Mouse (Mus musculus) heart, postnatal 10 days (tissue): ENCODE data around the gene 1700129C05Rik. TPM values are rescaled to one million over a fixed set of nuclear protein-coding genes. Genes with fewer than 3 reads are reported as not detected.

Source experiments
- DNase-seq, 2 experiments: peaks; one replicate each; pipeline ENCODE4 v3.0.0; 2021
- intact Hi-C: fragments of 180-260 bp; cut with DNase I; formaldehyde crosslinking; loops from one replicate; pipeline ENCODE4 v1.15.1; 2025
- total RNA-seq, 2 experiments: library from RNA; stranded (reverse); gene quantifications; 2 replicates each; pipeline ENCODE4 v1.2.3; 2021

Gene 1700129C05Rik
- total RNA-seq, result not detected

DNA sequence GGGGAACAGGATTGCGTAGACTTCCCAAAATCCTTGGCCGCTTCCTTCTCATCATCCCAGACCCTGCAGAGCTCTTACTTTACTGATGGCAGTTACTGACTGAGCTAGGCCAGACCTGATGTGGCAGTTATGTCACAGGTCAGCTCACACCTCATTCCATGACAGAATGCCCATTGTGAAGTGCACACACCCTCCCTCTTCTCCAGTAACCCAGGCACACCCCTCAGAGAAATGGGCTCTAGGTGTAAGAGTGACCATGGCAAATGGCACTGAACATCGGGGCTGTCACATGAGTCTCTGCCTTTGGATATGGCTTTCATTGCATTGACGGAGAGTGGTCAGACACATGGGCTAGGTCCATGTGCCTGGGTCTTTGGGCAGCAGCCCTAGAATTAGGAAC lies at the start of gene 1700129C05Rik:
Gene 1700129C05Rik (minus strand): TSS at position 101 of the 400 bp plus-strand sequence.
- intact Hi-C loops, result no loop called here

DNA sequence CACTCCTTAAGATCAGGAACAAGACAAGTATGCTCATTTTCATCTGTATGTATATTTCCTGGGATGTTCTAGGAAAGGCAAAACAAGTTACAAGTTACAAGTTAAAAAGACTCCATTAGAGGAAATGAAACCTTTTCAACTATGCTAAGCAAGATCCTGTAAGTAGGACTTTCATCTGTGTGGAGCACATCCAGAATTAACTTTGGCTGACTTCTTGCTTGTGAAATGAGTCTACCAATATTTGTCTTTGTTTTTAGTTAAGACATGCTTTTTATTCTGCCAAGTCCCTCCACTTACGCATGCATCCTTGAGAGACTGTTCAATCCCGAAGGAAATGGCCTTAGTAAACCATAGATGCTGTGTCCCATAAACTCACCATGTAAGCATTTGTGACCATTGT lies 43.4 kb upstream of the 1700129C05Rik start:
- intact Hi-C loops, result no loop called here
- no peak for DNase-seq

More for the DNA sequence above, at the start of gene 1700129C05Rik:
- DNase-seq, result no peak

DNA sequence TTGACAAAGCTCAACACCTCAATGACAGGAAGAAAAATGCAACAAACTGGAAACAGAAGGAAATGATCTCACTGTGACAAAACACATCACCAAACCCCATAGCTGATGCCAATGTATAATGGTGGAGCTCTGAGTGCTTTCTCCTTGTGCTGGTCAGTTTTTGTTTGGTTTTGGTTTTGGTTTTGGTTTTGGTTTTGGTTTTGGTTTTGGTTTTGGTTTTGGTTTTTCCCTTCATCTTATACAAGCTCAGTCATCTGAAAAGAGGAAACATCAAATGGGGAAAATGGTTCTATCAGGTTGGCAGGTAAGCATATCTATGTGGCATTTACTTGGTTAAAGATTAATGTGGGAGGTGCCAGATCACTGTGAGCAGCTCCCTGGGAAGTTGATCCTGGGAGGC lies 42.8 kb upstream of the 1700129C05Rik start:
- DNase-seq, result no peak
- intact Hi-C loops, result no loop called here

DNA sequence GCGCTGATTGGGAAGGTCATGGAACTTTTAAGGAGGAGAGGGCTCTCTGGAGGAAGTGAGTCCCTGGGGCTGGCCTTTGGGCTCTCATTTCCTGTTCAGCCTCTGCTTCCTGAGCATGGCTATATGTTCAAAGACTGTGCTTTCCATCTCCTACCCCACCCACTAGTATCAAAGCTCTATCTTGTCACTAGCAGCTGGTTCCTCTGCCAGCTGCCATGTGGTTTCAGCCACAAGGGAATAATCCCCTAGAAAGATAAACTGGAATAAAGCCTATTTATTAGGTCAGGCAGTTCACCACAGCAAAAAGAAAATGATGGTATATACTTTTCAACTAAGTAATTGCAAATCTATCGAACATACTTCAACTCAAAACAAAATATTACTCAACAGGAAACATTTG lies 40.0 kb upstream of the 1700129C05Rik start:
- no peak for DNase-seq
- intact Hi-C loops, result no loop called here

DNA sequence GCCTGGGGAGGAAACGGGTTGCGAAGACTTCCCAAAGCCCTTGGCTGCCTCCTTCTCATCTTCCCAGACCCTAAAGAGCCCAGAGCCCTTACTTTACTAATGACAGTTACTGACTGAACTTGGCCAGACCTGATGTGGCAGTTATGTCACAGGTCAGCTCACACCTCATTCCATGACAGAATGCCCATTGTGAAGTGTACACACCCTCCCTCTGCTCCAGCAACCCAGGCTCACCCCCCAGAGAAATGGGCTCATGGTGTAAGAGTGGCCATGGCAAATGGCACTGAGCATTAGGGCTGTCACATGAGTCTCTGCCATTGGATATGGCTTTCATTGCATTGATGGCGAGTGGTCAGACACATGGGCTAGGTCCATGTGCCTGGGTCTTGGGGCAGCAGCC lies 36.0 kb upstream of the 1700129C05Rik start, which contains the start of gene Gm5142:
Gene Gm5142 (minus strand): TSS at position 101 of the 400 bp plus-strand sequence.
- intact Hi-C loops, result no loop called here
- DNase-seq, result no peak

DNA sequence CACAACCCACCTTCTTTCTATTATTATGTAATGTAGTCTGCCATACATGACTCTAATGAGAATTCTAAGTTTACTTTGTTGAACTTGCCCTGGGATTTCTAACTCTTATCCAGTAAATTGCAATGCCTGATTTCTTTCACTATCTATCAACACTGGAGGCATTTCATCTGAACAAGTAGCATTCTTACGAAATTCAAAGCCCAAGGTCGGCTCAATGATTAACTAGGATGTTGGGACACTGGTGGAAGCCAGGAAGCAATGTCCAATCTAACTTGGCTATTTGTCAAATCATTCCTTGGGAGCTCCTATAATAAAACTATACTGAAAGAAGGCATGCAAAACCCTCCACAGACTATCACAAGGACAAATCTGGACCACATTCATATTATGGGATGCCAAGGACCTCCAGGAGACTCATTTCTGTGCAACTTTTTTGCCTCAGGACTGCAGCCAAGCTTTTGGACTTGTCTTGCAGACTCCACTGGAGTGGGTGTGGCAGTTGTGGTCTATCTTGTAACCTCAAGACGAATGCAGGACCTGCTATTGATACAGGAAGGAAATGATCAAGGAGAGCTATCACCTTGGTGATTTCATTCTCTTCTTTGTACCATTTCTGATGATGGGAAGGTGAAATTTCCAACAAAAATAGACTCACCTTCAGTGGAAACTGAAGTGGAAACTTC lies 14.5 kb upstream of the 1700129C05Rik start:
- intact Hi-C loops, result loop anchor here (5.0 kb wide), 1 partner anchor 400 kb away; no protein-coding TSS in a partner anchor
- no peak for DNase-seq

DNA sequence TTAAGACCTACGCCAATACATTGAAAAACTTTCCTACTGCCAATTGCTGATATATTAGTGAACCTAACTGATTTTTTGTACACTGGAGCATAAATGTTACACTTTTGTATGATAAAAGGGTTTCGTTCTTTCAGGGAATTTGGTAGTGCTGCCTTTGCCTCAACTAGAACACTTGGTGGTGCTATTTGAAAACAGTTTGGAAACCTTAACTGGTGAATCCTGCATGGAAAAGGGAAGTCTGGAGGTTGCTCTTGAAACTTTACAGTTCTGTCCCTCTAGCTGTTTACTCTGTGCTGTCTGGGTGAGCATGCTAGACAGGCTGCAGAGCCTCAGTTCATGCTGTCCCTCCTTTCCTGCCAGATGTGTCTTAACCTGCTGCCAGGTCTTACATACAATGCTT lies 12.9 kb upstream of the 1700129C05Rik start:
- intact Hi-C loops, result loop anchor here (5.0 kb wide), 1 partner anchor 402 kb away; no protein-coding TSS in a partner anchor
- DNase-seq, result peak in 1 of 2 experiments; percentile 2

DNA sequence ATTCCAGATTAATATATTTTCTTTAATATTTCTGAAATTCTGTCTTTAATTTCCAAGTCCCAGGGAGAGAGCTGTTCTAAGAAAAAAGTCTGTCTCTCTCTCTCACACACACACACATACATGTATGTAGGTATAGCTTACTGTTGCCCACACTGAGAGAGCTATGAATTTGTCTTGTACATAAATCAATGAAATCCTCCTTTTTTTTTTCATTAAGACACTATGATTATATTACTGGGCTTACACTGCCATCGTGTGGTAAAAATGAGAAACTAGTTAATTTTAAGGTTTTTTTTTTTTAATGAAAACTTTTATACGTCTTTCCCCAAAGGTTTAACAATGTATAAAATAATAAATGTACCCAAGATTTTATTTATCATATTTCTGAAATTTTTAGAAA lies 28.4 kb downstream of the 1700129C05Rik start:
- DNase-seq, result peak in 1 of 2 experiments; percentile 12
- intact Hi-C loops, result loop anchor here (2.0 to 10.0 kb wide), 4 partner anchors 1079 to 1739 kb away; no protein-coding TSS in a partner anchor

DNA sequence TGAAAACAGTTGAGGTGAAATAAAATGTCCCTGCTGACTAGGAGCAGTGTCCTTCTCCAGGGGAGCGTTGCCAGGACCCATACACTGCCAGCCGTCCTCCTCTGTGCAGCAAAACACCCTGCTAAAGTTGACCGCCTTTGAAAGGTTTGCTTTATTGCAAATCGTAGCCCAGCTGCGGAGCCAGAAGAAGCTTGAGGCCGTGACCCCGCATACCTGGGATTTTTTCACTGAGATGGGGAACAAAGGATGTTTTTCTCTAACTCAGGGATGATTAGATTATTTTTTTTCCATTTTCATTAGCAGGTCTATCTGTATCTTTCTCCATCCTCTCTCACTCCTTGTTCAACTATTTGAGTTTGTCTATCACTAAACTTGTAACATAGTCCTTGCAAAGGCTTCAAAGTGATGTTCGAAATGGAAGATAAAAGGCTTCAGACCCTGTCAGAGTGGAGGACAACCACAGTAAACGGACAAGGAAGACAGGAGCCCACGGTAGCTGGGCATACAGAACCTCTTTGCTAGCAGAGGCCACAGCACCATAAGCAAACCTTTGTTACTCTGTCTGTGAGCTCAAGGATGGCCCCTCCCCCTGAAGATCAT lies 38.6 kb downstream of the 1700129C05Rik start:
- intact Hi-C loops, result no loop called here
- peak in 1 of 2 experiments; percentile 3 for DNase-seq

DNA sequence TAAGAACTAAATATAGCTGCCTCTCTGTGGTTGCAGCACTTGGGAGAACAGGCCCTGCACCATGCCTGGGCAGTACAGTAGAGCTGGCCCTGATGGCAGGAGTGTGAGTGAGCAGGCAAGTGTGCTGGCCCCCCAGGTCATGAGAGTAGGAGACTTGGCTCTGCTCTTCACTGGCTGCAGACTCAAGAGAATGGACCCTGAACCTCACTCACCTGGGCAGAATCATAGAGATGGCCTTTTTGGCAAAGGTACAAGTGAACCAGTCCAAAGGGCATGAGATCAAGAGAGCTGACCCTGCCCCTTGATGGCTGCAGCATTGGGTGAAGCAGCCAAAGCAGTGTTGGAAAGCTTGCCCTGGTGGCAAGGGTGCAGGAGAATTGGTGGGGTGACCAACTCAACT lies 49.1 kb downstream of the 1700129C05Rik start:
- no peak for DNase-seq
- intact Hi-C loops, result no loop called here

DNA sequence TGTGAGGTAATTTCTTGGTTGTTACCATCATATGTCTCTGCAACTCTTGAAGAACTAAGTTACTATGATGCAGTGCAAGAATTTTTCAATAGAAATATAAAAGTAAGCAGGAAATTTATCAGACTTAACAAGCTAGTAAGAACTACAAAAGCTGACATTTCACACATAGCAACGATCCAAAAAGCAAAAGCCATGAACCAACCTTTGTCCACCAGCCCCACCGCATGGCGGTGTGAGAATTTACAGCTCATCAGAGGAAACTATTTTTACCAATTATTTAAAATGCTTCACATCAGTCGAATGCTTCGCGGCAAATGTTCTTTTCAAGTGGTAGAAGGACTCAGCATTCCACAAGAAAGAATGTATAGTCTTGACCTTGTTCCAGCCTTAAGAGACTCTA lies 58.3 kb downstream of the 1700129C05Rik start:
- intact Hi-C loops, result loop anchor here (2.0 to 10.0 kb wide), 2 partner anchors 270 to 1050 kb away; no protein-coding TSS in a partner anchor
- DNase-seq, result peak; percentile 53 to 77

Other genes starting within 250 kb of the 1700129C05Rik start
- gene Gm5142, start 35.9 kb upstream of the 1700129C05Rik start, total RNA-seq, result not detected
- 10 to 100 TPM; 15.2 to 17.8 TPM for gene Rcbtb1, start 58.3 kb upstream of the 1700129C05Rik start, total RNA-seq
- gene Gm6904, start 117.3 kb upstream of the 1700129C05Rik start, total RNA-seq, result not detected
- gene Phf11a, start 154.6 kb upstream of the 1700129C05Rik start, total RNA-seq, result under 1 TPM; 0.32 to 0.34 TPM
- gene Phf11b, start 198.5 kb upstream of the 1700129C05Rik start, total RNA-seq, result under 1 TPM; 0.47 to 0.53 TPM
- gene Phf11d, start 222.6 kb upstream of the 1700129C05Rik start, total RNA-seq, result 1 to 10 TPM; 7.4 to 8.4 TPM